Mouse (Mus musculus): ENCODE data around the gene Nipbl.
"Not testable (repeated sequence)": the region's sequence is repeated elsewhere in the genome, so short reads cannot be mapped to it uniquely, and the experiment has no call there.

Nipbl gene

GRCm38 (mm10) chr15:8282155-8282554, 162.1 kb downstream of the Nipbl start:
- DNase-seq: no peak

- DNase-seq: no peak
Measured at GRCm38 (mm10) chr15:8281701-8282100, 162.6 kb downstream of the Nipbl start.

GRCm38 (mm10) chr15:8279929-8280610, 164.2 kb downstream of the Nipbl start:
- peak; percentile 69 for DNase-seq

DNA sequence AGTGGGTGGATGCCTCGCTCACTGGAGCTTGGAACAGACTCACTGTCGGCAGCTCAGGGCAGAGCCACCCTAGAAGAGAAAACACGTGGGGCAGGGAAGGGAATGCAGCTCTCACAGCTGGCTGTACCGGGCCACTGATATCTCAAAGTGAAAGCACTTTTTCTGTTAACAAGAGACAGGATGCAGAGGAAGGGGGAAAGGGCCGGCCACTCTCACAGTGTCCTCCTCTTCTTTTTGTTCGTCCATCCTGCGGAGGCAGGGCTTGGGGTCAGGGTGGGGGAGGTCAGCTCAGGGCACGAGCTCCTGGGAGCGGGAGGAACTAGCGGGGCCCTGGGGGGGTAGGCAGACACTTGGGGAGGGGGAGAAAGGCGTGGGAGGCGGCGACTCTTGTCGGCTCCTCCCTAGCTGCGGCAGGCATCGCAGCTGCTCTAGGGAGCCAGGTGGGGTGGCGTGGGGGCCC, 164.9 kb downstream of the Nipbl start:
- peak; percentile 26 for DNase-seq

GRCm38 (mm10) chr15:8277916-8278315, 166.3 kb downstream of the Nipbl start:
- not testable (repeated sequence) for DNase-seq

- no peak for DNase-seq
Measured at GRCm38 (mm10) chr15:8271952-8272351, 172.3 kb downstream of the Nipbl start.

- peak; percentile 23 for DNase-seq
Measured at GRCm38 (mm10) chr15:8268231-8268630, 176.0 kb downstream of the Nipbl start.

- DNase-seq: no peak
Measured at GRCm38 (mm10) chr15:8267211-8267610, 177.1 kb downstream of the Nipbl start.

- peak; percentile 66 for DNase-seq
Measured at GRCm38 (mm10) chr15:8265946-8266345, 178.3 kb downstream of the Nipbl start.
